Mouse (Mus musculus): ENCODE results near the gene Ptprj. TPM values are rescaled to one million over a fixed set of nuclear protein-coding genes. Genes with fewer than 3 reads are reported as not detected.

Ptprj gene
- polyA plus RNA-seq, 1 experiment: 23.2 TPM

DNA sequence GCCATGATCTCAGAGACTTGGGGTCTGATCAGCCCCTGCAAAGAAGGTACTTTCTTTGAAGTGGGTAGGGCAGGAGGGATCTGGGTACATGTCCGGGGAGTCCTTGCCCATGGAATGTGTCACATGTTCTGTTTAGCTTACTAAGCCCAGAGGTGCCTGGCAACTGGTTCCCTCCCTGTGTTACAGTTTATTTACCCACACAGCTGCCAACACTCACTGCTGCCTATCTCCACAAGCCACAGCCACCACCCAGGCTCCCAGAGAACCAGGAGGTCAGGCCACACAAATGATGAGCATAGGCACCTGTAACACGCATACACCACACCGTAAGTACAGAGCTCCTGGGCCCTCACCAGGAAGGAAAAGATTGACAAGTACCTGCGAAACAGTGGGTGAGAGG, 26.6 kb downstream of the Ptprj start:
- Histone ChIP-seq H3K27ac (ENCODE audit: insufficient read depth, low read depth, low read length) (peak overlapping the region; percentile 83), H3K4me1 (ENCODE audit: control insufficient read depth, insufficient read depth, low read length) (peaks cover 37% of the 10 kb centered on the region), H3K4me3 (ENCODE audit: insufficient read depth, low read depth, low read length) (no peak overlapping the region), H3K36me3 (ENCODE audit: control insufficient read depth, insufficient read depth, low read length) (no peaks in the 10 kb centered on the region), H3K27me3 (replicated peaks; ENCODE audit: control insufficient read depth, insufficient read depth, low read length) (no peaks in the 10 kb centered on the region)
- WGBS: 58% methylated on average over 4 of the region's 4 CpGs
- TF ChIP-seq CTCF (conservative IDR thresholded peaks at IDR 0.05; ENCODE audit: insufficient read depth, insufficient read length, low read depth, low read length) (no peak), POLR2A (IDR thresholded peaks at IDR 0.05; ENCODE audit: low read depth, low read length) (no peak)
- DNase-seq: peak; percentile 71

GRCm38 (mm10) chr2:90550656-90551055, 29.8 kb downstream of the Ptprj start:
- Histone ChIP-seq H3K27me3 (replicated peaks; ENCODE audit: control insufficient read depth, insufficient read depth, low read length) (no peaks in the 10 kb centered on the region), H3K4me1 (ENCODE audit: control insufficient read depth, insufficient read depth, low read length) (peaks cover 57% of the 10 kb centered on the region), H3K4me3 (ENCODE audit: insufficient read depth, low read depth, low read length) (no peak overlapping the region), H3K27ac (ENCODE audit: insufficient read depth, low read depth, low read length) (peak overlapping the region; percentile 15; the same call in 1 of the 2 replicates), H3K36me3 (ENCODE audit: control insufficient read depth, insufficient read depth, low read length) (no peaks in the 10 kb centered on the region)
- WGBS: 80% methylated on average over 6 of the region's 6 CpGs
- DNase-seq: no peak
- TF ChIP-seq CTCF (conservative IDR thresholded peaks at IDR 0.05; ENCODE audit: insufficient read depth, insufficient read length, low read depth, low read length): no peak
- TF ChIP-seq POLR2A (IDR thresholded peaks at IDR 0.05; ENCODE audit: low read depth, low read length): no peak

DNA sequence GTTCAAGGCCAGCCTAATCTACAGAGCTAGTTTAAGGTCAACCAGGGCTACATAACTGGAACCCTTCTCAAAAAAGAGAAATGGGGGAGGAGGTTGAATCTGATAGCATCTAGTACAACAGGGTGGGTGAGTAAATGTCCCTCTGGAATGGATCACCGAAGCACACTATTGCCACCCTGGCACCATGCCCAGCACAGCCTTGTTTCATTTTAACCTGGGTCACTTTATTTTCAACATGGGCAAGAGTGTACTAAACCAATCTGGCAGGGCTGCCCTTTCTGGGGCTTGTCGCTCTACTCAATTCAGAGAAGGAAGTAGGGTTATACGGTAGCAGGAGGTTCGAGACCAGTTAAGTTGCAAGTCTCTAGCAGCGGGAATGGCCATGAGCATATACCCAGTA, 31.9 kb downstream of the Ptprj start:
- TF ChIP-seq CTCF (conservative IDR thresholded peaks at IDR 0.05; ENCODE audit: insufficient read depth, insufficient read length, low read depth, low read length) (no peak), POLR2A (IDR thresholded peaks at IDR 0.05; ENCODE audit: low read depth, low read length) (no peak)
- no peak overlapping the region for H3K4me3 ChIP-seq (ENCODE audit: insufficient read depth, low read depth, low read length)
- H3K36me3 ChIP-seq (ENCODE audit: control insufficient read depth, insufficient read depth, low read length): no peaks in the 10 kb centered on the region
- peaks cover 49% of the 10 kb centered on the region for H3K4me1 ChIP-seq (ENCODE audit: control insufficient read depth, insufficient read depth, low read length)
- 42% methylated on average over 5 of the region's 5 CpGs for WGBS
- DNase-seq: peak; percentile 94
- no peaks in the 10 kb centered on the region for H3K27me3 ChIP-seq (replicated peaks; ENCODE audit: control insufficient read depth, insufficient read depth, low read length)
- peak overlapping the region; percentile 29; the same call in 1 of the 2 replicates for H3K27ac ChIP-seq (ENCODE audit: insufficient read depth, low read depth, low read length)

DNA sequence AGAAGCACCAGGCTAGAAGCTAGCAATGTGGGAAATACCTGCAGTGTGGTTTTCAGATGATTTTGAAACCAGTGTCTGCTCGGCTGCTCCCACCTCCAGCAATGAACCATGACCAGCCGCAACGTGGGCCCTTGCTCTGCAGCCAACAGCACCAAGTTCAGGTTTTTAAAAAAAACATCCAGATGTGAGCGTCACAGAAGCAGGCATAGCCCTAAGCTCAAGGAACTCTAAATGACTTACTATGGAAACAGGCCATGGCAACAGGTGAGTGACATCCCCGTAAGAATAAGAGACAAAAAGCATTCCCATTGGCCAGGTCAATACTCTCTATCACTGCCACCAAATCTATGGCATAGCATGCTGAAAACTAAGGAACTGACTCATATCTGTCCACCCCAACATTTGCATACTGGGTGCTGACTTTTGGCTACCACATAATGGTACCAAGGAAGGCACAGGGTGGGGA, 33.3 kb downstream of the Ptprj start:
- no peak overlapping the region for H3K4me3 ChIP-seq (ENCODE audit: insufficient read depth, low read depth, low read length)
- H3K36me3 ChIP-seq (ENCODE audit: control insufficient read depth, insufficient read depth, low read length): no peaks in the 10 kb centered on the region
- H3K4me1 ChIP-seq (ENCODE audit: control insufficient read depth, insufficient read depth, low read length): peaks cover 53% of the 10 kb centered on the region
- WGBS: 39% methylated on average over 5 of the region's 5 CpGs
- DNase-seq: peak; percentile 77
- TF ChIP-seq POLR2A (IDR thresholded peaks at IDR 0.05; ENCODE audit: low read depth, low read length): no peak
- no peak for TF ChIP-seq CTCF (conservative IDR thresholded peaks at IDR 0.05; ENCODE audit: insufficient read depth, insufficient read length, low read depth, low read length)
- no peaks in the 10 kb centered on the region for H3K27me3 ChIP-seq (replicated peaks; ENCODE audit: control insufficient read depth, insufficient read depth, low read length)
- peak overlapping the region; percentile 24; the same call in 1 of the 2 replicates for H3K27ac ChIP-seq (ENCODE audit: insufficient read depth, low read depth, low read length)

DNA sequence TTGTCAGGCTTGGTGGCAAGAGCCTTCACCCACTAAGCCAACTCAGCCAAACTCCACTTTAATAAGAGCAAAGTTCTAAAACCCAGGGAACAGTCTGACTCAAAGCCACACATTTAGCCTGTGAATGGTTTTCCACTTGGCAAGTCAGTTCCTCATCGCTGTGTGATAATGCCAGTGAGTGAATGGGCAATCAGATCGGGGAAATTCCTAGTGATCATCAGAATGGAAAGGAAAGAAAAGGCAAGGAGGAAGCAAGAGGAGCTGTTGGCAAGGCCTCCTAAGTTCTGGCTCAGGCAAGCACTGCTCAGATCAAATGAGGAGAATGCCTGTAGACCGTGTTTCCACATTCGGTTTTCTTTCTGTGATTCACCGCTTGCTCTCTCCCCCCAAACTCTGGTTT, 35.2 kb downstream of the Ptprj start:
- peaks cover 51% of the 10 kb centered on the region for H3K4me1 ChIP-seq (ENCODE audit: control insufficient read depth, insufficient read depth, low read length)
- no peaks in the 10 kb centered on the region for H3K36me3 ChIP-seq (ENCODE audit: control insufficient read depth, insufficient read depth, low read length)
- no peaks in the 10 kb centered on the region for H3K27me3 ChIP-seq (replicated peaks; ENCODE audit: control insufficient read depth, insufficient read depth, low read length)
- H3K27ac ChIP-seq (ENCODE audit: insufficient read depth, low read depth, low read length): peak overlapping the region; percentile 59
- TF ChIP-seq CTCF (conservative IDR thresholded peaks at IDR 0.05; ENCODE audit: insufficient read depth, insufficient read length, low read depth, low read length) (no peak), POLR2A (IDR thresholded peaks at IDR 0.05; ENCODE audit: low read depth, low read length) (no peak)
- 27% methylated on average over 5 of the region's 5 CpGs for WGBS
- DNase-seq: peak; percentile 94
- no peak overlapping the region for H3K4me3 ChIP-seq (ENCODE audit: insufficient read depth, low read depth, low read length)

GRCm38 (mm10) chr2:90543989-90544388, 36.5 kb downstream of the Ptprj start:
- Histone ChIP-seq H3K4me1 (ENCODE audit: control insufficient read depth, insufficient read depth, low read length) (peaks cover 48% of the 10 kb centered on the region), H3K27me3 (replicated peaks; ENCODE audit: control insufficient read depth, insufficient read depth, low read length) (no peaks in the 10 kb centered on the region), H3K27ac (ENCODE audit: insufficient read depth, low read depth, low read length) (no peak overlapping the region), H3K4me3 (ENCODE audit: insufficient read depth, low read depth, low read length) (no peak overlapping the region), H3K36me3 (ENCODE audit: control insufficient read depth, insufficient read depth, low read length) (no peaks in the 10 kb centered on the region)
- TF ChIP-seq CTCF (conservative IDR thresholded peaks at IDR 0.05; ENCODE audit: insufficient read depth, insufficient read length, low read depth, low read length): no peak
- no peak for TF ChIP-seq POLR2A (IDR thresholded peaks at IDR 0.05; ENCODE audit: low read depth, low read length)
- whole genome bisulfite sequencing: 90% methylated on average over 3 of the region's 3 CpGs
- DNase-seq: no peak

DNA sequence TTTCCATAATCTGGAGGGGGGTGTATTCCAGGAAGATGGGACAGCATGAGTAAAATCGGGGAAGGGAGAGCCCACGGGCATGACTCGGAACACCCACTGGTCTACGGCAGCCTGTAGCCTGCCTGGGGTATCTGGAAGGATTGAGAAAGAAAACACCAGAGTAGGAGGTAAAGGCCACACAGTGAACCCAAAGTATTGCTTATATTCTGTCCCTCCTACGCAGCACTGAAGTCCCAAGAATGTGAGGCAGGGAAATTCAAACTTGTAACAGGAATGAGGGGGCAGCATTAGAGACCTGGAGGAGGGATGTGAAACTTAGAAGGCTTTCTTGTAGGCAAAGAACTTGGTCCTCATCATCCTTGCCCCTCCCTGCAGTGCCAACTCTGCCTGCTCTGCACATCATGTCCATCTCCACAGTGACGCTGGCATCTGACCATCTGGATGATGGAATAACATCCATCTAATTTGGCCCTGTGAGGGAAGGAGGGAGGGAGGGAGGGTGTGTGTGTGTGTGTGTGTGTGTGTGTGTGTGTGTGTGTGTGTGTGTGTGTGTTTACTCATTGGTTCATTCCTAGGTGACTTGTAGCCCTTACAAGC, 37.2 kb downstream of the Ptprj start:
- H3K27me3 ChIP-seq (replicated peaks; ENCODE audit: control insufficient read depth, insufficient read depth, low read length): no peaks in the 10 kb centered on the region
- H3K4me3 ChIP-seq (ENCODE audit: insufficient read depth, low read depth, low read length): no peak overlapping the region
- H3K4me1 ChIP-seq (ENCODE audit: control insufficient read depth, insufficient read depth, low read length): peaks cover 46% of the 10 kb centered on the region
- TF ChIP-seq POLR2A (IDR thresholded peaks at IDR 0.05; ENCODE audit: low read depth, low read length) (no peak), CTCF (conservative IDR thresholded peaks at IDR 0.05; ENCODE audit: insufficient read depth, insufficient read length, low read depth, low read length) (no peak)
- WGBS: 80% methylated on average over 6 of the region's 6 CpGs
- DNase-seq: no peak
- H3K27ac ChIP-seq (ENCODE audit: insufficient read depth, low read depth, low read length): no peak overlapping the region
- no peaks in the 10 kb centered on the region for H3K36me3 ChIP-seq (ENCODE audit: control insufficient read depth, insufficient read depth, low read length)

Data from kidney, adult 2 months (tissue).